Comparison of ENCODE assay signal across 8 mouse cellular contexts in genomic region chr4:125231711-125232260, GRCm38 (mm10).
DNase-seq lines count a peak whose midpoint lies in the region; TF ChIP-seq lines count a peak whose summit lies in the region.

No protein-coding gene starts in this region.

- DNase-seq in gastrocnemius, adult 2 months = no peak
- no peak for DNase-seq in gastrocnemius, postnatal 4 days (ENCODE audit: low spot score in 2 of 2)
- peak; percentile 39 for DNase-seq in 3T3-L1 (ENCODE audit: low read depth, low spot score)
- peak; percentile 66 for DNase-seq in brain, adult 2 months (ENCODE audit: low read depth, low spot score)
- DNase-seq in layer of hippocampus, adult 11-12 months (ENCODE audit: low spot score) = peak; percentile 59
- peak; percentile 23 for DNase-seq in retina, adult 2 months (ENCODE audit: low read depth, low spot score)
- no peak for DNase-seq in gastrocnemius, adult 18-20 months (ENCODE audit: low spot score)
- DNase-seq in adrenal gland, adult 2 months = no peak

- intact Hi-C loops in gastrocnemius, adult 2 months (cut with DNase I) = no loop called here

- H3K4me3 ChIP-seq in gastrocnemius, adult 2 months = no peak overlapping the region

- TF ChIP-seq CTCF in gastrocnemius, adult 2 months (IDR thresholded peaks at IDR 0.05) = peak; percentile 49

- no peak overlapping the region for H3K27ac ChIP-seq in gastrocnemius, adult 2 months

Comparison
In these comparisons a context has a peak if more than half of its experiments do, and no peak if none do; other contexts are left out.
1. DNase-seq: peak in 3T3-L1 (single experiment), brain, adult 2 months (single experiment), layer of hippocampus, adult 11-12 months (single experiment) and retina, adult 2 months (single experiment); none in gastrocnemius, adult 2 months (single experiment), gastrocnemius, postnatal 4 days (0 of 2), gastrocnemius, adult 18-20 months (single experiment) and adrenal gland, adult 2 months (single experiment).